Mouse (Mus musculus): ENCODE results near the gene Anks1.
A peak's percentile ranks its signal among the peaks of the same experiment; 100 is the strongest.

The Anks1 gene

DNA sequence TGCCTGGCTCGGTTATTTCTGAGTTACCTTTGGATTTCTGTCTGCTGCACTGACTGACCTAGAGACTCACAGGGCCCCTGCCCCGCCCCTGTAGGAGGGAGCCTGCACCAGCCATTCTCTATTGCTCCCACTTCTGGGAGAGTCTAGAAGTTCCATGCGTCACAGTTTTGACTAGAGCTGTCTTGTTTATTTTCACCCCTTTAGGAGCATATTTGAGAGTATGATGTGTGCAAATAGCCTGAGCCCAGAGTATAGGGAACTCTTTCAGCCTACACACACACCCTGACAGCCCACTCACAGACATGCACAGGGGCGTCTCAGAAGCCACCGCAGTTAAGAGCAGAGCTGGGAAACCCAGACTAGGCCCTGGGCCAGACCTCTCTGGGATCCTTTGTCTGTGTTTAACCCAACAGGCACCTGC lies 116.4 kb downstream of the Anks1 start:
- DNase-seq: no peak

DNA sequence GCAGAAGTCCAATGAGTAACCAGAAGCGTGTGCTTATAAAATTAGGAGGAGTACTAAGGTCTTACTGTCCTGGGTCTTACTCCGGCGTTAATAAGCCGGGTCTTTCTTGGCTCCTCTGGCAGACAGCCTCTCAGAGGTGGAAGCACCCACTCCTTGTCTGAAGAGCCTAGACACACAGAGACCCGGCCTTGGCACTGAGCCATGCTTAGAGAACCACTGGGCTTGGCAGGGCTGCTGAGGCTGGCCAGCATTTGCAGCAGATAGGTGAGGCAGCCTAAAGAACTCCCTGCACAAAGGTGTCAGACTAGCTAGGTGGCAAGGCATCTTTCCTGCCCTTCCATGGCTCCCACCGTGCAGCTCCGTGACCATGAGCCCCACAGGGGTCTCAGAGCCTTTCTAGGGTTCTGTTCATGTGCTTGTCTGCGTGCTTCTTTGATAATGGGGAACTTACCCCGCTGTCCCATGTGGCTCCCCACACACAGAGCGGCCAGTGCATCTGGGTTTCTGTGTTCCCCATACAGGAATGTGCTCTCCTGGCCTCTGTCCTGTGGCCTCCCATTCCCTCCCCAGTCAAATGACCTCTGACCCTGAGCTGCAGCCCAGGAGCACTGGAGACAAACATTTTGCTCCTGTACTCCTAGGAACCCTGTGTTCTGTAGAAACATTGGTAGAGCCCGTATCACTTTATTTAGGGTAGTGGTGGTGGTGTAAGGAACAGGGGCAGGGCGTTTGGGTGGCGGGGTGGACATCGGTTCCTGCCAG lies 117.2 kb downstream of the Anks1 start:
- peak; percentile 52 for DNase-seq

DNA sequence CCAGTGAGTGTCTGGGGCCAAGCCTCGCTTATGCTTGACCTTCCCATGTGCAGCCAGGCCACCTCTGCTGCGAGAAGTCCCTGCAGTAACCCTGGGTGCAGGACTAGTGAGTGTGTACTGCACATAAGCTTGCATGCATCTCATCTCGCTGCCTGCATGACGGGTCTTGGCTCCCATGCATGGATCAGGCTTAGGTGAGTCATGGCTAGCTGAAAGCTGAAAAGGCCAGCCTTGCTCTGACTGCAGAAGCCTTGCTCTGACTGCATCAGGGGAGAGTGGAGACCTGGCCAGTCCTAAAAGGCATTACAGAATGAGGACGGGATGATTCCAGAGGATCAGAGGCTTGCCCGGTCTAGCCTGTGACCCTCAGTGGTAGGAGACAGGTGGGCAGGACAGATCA lies 118.1 kb downstream of the Anks1 start:
- DNase-seq: no peak

DNA sequence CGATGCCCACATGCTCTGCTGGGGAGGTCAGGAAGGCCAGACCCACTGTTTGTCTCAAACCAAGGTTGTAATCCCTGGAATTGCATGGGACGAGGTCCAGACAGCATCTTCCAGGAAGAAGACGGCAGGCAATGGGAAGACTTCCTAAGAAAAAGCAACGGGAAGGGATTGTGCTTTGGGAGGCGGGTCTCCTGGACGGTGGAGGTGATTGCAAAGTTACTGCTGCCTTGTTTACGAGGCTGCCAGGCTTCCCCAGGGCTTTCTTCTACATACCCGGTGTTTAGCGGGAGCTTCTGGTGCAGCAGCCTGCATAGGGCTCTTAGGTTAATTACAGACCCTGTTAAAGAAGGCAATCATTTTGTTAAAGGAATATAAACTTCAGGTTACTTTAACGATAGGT lies 119.1 kb downstream of the Anks1 start:
- no peak for DNase-seq

DNA sequence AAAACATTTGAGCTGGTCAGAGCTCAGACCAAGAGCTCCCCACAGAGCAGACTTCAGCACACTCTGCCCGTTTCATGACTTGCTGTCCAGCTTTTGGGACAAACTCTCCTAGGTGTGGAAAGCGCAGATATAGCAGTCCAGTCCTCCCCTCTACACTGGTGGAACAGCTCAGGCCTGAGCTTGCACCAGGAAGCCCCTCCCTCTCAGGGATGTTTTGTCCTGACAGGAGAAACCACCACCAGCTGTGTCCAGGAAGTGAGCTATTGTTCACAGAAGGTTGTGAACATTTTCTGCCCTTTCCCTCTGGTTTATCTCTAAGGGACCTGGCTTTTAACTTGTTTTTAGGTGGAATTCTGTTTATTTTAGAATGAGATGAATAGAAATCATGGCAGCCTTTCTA lies 120.2 kb downstream of the Anks1 start:
- DNase-seq: no peak

DNA sequence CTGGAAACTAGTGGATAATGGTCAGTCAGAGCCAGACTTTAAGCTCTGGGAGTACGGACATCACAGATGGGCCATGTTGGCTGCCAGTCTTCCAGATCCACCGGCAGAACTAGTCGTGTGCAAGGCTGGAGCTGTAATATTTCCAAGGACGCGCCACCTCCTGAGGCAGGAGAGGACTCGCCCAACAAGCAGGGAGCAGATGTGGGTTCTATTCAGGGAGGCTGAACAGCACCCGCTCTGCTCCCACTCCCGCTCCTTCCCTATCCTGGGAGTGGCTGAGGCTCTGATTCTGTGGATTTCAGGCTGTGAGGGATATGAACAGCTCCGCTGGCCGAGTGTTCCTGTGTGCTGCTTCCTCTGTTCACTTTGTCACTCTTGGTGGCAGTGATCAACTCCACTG lies 121.3 kb downstream of the Anks1 start:
- DNase-seq: peak; percentile 53

DNA sequence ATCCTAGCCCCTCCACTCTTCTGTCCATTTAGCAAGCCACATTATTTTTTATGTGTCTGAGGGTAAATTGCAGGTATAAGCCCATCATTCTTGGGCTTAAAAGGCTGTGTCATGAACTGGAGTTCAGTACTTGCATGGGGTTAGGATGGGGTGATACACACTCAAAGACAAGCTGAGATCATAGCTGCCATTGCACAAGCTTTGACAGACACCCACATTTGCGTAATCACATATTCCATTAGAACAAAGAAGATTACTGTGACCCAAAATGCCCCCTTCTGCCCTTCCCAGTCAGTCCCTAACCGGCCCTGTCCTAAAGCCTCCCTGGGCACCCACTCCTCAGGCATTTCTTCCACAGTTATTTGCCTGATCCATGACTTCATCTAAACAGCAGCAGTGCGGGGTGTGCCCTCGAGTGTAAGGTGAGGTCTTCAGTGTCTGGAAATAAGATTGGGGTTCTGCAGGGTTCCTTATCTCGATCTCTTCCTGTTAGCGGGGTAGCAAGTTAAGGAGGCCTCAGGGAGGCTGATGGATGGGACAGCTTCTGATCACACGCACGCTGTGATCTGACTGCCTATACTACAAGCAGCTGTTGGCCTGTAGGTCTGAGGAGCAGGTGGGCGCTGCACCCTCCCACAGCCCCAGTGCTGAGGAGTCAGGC lies 122.3 kb downstream of the Anks1 start:
- DNase-seq: no peak

DNA sequence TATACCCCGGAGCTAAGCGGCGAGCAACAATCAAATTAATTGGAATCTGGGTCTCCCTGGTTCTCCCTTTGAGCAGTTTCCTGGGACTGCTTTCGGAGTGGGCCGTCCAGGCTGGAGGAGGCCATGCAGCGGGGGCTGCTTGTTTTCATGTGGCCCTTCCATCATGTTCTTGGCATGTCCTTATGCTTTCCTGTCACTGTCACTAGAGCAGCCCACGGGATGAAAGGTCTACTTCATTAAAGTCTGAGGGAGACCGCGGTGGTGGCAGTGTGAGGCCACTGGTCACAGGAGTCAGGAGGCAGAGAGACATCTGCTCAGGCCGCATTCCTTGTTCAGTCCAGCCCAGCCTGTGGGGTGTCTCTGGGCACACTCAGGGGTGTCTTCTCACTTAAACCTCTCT lies 123.1 kb downstream of the Anks1 start:
- no peak for DNase-seq

DNA sequence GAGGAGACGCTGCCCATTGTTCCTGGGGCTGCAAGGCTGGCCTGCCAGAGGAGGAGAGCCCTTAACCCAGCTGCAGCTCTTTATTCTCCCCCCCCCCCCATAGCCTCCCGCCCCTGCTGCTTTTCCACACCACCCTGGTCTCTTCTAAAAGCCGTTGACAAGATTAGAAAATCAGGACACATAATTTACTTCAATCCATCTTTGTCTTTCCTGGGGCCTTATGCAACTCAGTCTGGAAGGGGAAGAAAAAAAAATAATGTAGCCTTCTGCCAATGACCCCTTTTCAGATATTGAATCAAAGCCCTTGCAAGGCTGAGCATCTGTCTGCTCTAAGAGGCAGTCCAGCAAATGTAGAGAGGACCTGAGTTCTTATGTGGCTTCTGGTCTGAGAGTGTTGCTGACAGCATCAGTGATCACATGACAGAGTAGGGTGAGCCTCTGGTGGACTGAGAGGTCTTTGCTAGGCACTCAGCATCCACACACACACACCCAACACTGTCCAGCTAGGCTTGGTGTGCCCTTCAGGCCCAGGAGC lies 124.0 kb downstream of the Anks1 start:
- DNase-seq: no peak

DNA sequence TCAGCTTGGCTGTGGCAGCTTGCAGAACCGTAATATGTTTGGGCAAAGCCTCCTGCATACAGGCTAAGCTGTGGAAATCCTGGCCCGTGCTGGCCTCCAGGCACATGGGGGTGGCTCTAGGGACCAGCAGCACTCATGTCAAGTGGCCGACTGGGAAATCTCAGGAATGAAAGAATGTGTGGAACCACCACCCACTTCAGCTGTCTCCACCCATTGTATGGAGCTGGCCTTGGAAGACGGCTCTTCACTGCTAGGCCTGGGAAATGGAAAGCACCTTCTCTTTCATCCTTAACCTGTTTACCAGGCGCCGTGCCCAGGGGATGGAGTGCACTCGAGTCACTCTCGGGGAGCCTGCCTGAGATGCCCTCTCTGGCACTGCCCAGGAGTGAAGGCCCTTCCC lies 125.9 kb downstream of the Anks1 start:
- DNase-seq: no peak

DNA sequence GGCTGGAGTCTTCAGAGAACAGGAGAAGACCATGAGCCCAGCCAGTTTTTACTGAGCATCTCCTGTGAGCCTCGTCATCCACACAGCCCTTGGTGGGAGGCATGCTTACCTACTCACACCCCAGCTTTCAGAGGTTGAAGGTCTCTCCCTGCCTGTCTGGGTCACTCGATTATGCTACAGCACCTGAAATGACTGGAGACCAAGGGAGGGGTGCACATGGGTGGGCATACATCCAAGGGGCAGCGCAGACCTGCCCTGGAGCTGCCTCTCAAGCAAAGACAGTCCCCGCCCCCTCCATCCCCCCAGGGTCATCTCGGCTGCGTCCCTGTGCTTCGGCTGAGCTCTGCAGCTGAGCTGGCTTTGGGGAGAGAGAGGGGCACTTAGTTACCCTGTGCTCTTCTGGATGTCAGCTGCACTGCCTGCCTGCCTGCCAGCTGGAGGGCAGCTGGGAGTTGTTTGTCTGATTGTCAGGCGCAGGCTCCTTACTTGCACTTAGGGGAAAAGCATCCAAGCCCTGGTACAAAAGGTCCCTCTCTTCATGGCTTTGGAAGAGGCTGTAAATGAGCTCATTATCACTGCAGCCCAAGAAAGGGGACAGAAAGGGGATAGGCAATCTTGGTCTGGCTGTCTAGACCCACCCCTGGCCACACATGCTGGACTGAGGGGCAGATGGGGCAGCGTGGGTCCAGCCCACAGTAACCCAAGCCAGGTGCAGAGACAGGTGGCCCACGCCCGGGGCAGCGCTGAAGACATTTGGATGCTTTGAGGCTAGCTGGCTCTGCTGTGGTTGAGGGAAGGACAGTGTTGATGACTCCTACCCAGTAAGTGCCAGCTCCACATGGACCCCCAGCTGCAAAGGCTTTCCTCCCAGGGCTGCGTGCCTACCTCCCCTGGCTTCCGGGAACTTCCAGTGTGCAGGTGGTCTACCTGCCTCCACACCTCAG lies 128.0 kb downstream of the Anks1 start:
- no peak for DNase-seq

DNA sequence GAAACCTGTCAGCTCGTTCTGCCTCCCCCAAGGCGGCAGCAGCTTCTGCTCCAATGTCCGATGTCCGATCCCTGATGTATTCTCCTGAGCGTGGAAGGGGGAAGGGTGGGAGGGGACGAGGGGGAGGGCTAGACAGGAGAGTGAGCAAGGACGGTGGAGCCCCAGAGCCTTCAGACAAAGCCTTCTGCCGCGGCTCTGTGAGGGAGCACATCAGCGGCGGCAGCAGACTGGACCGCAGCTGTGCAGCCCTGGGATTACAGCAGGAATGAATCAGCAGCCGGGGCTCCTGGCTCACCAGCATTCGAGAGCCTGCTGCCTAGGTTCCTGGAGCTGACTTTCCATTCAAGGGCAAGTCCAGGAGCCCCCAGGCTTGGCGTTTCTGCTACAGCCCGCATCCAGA lies 131.5 kb downstream of the Anks1 start:
- DNase-seq: peak; percentile 40

DNA sequence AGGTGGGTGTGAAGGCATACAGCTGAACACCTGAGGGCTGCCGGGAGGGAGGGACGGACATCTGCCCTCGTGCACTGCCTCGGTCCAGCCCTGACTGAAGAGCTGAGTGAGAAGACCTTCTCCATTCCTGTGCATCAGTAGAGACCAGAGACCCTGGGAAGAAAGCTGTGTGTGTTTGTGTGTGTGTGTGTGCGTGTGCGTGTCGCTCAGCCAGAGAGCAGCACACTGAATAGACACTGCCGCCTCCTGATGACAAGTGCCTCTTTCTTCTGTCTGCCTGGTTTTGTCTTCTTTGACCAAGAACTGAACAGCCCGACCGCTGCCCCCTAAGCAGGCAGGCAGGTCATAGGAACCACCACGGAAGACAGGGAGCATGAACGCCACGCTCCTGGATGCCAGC lies 132.2 kb downstream of the Anks1 start:
- no peak for DNase-seq

DNA sequence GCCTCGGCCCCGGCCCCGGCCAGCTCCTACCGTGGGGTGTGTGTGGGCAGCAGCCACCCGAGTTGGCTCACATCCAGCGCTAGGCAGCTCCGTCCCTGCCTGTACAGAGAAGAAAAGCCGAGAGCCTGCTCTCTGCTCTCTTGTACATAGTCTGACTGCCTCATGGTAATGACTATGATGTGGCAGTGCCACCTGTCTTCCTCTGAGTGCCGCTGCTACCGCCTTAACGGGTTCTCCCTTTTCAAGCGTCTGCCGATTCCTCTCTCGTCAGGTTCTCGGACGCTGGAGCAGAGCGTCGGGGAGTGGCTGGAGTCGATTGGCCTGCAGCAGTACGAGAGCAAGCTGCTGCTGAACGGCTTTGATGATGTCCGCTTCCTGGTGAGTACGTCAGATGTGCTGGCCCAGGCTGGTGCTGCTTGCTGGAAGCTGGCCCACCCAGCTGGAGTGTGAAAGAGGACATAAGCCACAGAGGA lies 133.2 kb downstream of the Anks1 start:
- DNase-seq: peak; percentile 59

DNA sequence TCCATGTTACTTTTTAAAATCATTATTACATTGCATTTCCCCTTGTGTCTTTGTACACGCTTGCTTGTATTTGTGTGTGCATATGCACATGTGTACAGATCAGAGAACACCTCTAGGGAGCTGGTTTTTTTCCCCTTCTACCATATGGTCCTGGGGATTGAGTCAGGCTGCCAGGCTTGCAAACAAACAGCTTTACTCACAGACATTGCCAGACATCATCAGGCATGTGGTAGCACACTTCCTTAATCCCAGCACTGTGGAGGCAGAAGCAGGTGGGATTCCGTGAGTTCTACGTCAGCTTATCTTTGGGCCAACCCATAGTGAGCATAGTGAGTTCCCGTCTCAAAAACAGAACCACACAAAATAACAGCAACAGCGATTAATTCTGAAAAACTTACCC lies 137.9 kb downstream of the Anks1 start:
- no peak for DNase-seq

DNA sequence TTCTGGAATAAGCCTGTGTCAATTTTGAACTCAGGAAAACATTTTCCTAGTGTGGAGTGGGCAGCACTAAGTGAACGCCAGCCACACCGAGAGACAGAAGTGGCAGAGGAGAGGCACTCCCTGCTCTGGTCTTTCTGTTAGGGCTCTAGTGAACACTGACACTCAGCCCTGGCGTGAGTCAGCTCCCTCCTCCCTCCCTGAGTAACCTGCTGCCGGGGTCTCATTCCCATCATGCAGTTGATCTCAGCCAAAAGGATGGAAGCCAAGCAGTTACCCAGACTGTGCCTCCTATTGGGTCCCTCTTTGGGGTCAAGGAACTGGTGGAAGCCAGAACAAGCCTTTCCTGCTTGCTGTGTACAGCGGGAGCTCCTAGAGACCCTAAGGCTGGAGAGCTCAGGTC lies 138.4 kb downstream of the Anks1 start:
- DNase-seq: no peak

DNA sequence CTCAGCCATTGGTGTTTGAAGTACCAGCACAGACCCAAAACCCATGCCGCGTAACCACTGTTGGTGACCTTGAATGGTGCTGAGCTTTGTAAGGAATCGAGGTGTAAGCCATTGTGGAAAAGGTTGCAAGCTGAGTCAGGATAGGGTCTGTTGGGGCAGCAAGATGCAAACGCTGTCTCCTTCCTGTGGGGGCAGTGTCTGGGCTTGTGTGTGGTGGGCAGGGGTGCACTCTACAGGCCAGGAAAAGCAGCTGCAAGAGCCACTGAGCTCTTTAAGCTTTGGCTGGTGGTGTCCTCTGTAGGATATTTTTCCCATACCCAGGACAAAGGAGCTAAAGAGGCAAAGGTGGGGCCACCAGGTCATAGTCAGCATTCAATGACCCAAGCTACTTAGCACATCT lies 139.3 kb downstream of the Anks1 start:
- no peak for DNase-seq

DNA sequence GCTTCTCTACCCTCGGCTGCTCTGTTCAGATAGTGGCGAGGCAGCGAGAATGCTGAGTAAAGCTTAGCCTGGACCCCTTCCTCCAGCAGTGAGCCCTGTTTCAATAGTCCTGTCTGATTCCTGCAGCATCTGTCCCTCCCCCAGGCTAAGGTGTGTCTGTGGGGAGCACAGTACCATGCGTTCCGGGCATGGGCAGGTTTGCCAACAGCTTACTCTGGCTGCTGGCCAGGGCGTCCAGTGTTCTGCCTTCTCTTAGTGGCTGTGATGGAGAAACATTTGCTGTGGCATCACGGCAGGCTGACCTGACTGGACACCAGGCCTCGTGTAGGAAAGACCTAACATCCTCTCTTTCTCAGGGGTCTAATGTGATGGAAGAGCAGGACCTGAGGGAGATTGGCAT lies 141.1 kb downstream of the Anks1 start:
- DNase-seq: no peak

DNA sequence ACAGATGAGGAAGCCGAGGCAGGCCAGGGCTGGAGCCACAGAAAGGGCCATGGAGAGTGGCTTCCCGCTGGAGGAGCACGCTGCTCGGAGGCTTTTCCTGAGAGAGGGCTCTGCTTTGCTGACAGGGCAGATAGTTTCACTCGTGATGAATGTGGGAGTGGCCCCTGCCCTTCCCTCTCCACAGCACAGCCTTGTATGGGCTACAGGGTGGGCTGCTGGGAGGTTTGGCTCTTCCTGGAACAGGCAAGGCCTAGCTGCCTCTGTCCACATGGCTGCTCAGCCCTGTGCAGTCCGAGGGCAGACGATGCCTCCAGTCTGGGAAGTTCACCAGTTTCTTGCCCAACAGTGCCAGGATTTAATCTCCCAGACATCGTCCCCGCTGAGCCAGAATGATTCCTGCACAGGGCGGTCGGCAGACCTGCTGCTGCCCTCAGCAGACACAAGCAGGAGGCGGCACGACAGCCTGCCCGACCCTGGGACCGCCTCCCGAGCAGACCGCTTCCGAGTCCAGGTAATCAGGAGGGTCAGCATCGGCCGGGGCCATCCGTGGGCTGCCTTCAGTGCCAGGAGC lies 143.3 kb downstream of the Anks1 start:
- DNase-seq: no peak

DNA sequence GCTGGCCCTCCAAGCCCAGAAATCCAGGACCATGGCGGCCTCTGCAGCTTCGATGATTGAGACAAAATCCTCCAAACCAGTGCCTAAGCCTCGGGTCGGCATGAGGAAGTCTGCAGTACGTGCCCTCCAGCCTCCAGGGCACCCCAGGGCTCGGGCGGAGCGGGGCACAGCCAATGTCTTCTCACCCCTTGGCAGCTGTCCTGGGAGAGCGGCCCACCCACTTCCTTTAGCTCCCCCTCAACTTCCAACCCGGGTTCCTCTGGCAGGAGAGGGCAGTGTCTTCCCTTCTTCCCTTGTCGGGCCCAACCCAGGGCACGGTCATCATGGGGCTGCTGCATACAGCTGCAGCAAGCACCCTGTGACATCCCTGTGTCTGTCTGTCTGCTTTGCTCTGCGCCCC lies 149.2 kb downstream of the Anks1 start:
- no peak for DNase-seq

DNA sequence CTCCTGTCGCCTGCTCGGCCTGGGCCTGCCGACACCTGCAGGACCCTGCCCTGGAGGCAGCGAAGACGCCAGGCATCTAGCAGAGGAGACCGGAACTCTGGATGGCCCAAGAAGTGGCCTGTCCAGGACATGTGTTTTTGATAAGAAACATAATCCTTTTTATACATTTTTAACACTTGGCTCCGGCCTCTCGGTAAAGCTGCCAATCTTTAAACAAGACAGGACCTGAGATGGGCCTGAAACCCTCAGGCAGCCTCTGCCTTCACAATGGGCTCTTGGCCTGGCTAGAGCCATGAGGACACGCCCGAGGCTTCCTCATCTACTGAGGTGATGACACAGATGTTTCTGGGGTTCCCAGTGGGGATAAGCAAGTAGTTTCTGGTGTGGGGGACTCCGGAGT lies 151.6 kb downstream of the Anks1 start:
- no peak for DNase-seq

DNA sequence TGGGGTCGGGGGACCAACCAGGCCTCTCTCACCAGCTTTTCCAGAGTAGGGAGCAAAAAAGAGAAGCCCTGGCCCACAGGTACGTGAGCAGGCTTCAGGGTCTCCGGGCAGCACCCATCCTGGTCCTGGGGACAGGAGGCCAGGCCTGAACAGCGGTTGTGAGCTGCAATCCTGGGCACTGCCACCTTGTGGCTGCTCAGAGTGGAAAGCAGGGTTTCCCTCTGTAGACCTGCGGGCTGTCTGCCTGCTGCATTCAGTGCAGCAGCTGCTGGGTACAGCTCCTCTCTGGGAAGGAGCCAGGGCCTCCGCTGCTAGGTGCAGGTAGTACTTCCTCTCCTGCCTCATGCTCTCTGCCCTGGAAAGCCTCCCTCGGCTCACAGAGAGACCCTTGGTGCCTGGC lies 152.4 kb downstream of the Anks1 start:
- DNase-seq: peak; percentile 55

DNA sequence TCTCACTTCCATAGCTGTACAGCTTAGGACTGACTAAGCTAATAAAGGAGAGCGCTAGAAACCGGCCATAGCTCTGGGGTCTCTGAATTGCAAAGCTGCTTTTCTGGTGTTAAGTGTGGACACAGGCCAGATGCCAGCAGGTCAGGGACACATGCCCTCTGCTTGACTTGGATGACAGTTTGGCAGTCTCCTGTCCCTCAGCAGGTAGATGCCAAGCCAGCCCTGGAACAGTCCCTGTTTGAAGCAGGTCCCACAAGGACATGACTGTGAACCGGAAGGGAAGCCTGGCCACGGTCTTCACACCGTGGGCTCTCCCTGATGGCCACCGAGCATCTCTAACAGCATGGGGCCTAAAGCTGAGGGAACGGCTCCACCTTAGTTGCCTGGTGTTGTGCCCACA lies 153.6 kb downstream of the Anks1 start:
- no peak for DNase-seq

Measured in right cerebral cortex, postnatal 14 days (tissue).